Mouse (Mus musculus) olfactory bulb, adult 2 months (tissue): ENCODE measurements around the gene Pitpnm3.

Experiments used
- CTCF ChIP-seq: fragments of 200-500 bp; IDR thresholded peaks from 2 replicates; pipeline ENCODE4 v1.5.1; 2012; ENCODE audit warnings: low read depth, mild to moderate bottlenecking, low read length, moderate library complexity; ENCODE audit not compliant: insufficient read depth
- POLR2A ChIP-seq: fragments of 200-500 bp; IDR thresholded peaks from 2 replicates; pipeline ENCODE4 v1.6.1; 2012; ENCODE audit warnings: mild to moderate bottlenecking, low read depth, low read length, moderate library complexity; ENCODE audit not compliant: insufficient read depth

- no peak for TF ChIP-seq CTCF
- TF ChIP-seq POLR2A = no peak
These were observed 37.6 kb downstream of the Pitpnm3 start for GRCm38 (mm10) chr11:72098027-72098426.
